Mouse (Mus musculus) embryonic stem cell, embryonic (primary cell): ENCODE data around the gene Lrfn3.

Experiments used
- CTCF ChIA-PET, 4 experiments: fragments of 300-600 bp in 2 of 4; fragments of 350-600 bp in 2 of 4; sonication (Branson Sonifier 250); formaldehyde crosslinking; loops; one replicate each; lab custom pipeline; 2022; ENCODE audit warnings: inconsistent platforms in 2 of 4; lab: Charles Lee
- POLR2A ChIA-PET, 4 experiments: fragments of 300-600 bp in 2 of 4; fragments of 350-600 bp in 2 of 4; sonication (Branson Sonifier 250); formaldehyde crosslinking; loops; one replicate each; lab custom pipeline; 2022; ENCODE audit warnings: antibody characterized with exemption in 4 of 4, inconsistent platforms in 1 of 4; lab: Charles Lee

The Lrfn3 gene

DNA sequence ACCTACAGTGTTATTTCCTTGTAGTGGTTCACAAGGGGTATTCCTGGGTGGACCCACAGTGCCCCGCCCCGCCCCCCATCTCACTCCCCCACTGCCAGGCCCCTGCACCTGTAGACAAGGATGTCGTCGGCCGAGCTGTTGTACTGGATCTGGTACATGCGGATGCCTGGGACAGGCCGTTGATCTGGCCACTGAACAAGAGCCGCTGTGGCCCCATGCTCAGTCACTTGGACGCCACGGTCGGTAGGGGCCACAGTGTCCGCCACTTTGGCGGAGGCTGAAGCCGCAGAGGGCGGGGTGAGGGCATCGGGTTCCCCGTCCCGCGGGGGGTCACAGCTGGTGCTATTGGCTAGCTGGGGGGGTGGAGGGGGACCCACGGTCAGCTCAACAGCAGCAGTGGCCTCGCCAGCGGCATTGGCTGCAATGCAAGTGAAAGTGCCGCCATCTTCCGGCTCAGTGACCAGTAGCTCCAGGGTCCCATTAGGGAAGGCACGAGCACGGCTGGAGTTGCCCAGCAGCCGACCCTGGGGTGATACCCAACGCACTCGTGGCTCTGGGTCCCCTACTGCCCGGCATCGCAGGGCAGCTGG, 3.2 kb downstream of the Lrfn3 start:
- CTCF ChIA-PET: interaction anchor here (0.7 to 1.9 kb wide), 8 partner anchors 10 to 131 kb away, joined by 3 to 6 read pairs (median 4); no protein-coding TSS in a partner anchor
- POLR2A ChIA-PET: interaction anchor here in 2 of 4 experiments (0.7 to 1.4 kb wide), 3 partner anchors 8 to 201 kb away, joined by 3 read pairs; partner anchors contain the start of gene Sdhaf1 (in 1 of the 2)

DNA sequence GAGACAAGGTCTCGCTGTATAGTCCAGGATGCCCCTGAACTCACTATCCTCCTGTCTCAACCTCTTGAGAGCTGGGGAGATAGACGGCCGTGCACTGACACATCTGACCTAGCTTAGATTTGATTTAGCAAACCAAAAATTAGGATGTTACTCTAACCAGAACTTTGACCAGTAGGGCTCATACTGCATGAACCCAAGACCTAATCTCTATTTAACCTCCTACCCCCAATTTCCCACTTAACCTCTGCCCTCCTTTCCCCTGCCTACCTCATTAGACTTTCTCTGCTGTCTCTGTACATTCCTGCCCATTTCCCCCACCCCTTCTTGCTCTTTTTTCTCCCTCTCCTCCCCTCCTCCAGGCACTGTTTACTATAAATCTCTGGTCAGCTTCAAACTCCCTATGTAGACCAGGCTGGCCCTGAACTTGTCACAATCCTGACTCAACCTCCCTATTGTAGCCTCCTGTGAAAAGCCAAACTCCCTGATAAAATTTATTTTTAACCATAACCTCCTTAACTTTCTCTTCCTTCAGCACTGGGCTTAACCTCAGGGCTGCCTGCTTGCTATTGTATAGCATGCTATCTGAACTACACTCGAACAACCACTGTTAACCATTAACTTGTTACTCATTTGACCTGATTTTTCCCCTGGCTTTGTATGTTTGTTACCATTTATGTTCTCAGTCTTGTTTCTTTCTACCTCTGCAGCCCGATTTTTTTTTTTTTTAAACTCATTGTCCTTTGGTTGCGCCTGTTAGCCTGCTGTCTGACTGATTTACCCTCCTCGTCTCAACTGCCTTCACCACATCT, 4.0 kb downstream of the Lrfn3 start:
- ChIA-PET CTCF (interaction anchor here in 1 of 4 experiments (0.7 to 1.9 kb wide), 2 partner anchors 9 to 22 kb away, joined by 5 read pairs; no protein-coding TSS in a partner anchor), POLR2A (no interaction called here)

DNA sequence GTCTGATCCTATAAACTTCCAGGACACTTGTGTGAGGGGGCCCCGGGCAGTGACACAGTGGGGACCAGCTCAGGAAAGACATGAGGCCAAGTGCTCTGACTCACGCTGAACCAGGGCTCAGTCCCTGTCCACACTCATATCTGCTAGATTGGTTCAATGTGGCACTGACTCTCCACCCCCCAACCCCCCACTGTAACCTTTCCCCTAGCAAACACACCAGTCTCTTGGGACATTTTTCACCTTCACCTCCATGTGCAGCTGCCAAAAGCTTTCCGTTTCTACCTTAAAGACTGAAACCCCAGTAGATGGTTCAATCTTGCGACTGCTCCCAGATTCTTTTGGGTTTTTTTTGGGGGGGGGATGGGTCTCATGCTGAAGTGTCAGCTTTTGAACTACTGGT, 8.5 kb downstream of the Lrfn3 start:
- POLR2A ChIA-PET: interaction anchor here in 2 of 4 experiments (0.6 to 1.4 kb wide), 5 partner anchors 9 to 195 kb away, joined by 3 to 6 read pairs (median 3); partner anchors contain the start of gene Lrfn3 (in 1 of the 2)
- CTCF ChIA-PET: interaction anchor here in 3 of 4 experiments (0.6 to 2.1 kb wide), 22 partner anchors 8 to 373 kb away, joined by 3 to 18 read pairs (median 3); partner anchors contain the start of genes E130208F15Rik (in 1 of the 3) and Lrfn3 (in 1 of the 3)

DNA sequence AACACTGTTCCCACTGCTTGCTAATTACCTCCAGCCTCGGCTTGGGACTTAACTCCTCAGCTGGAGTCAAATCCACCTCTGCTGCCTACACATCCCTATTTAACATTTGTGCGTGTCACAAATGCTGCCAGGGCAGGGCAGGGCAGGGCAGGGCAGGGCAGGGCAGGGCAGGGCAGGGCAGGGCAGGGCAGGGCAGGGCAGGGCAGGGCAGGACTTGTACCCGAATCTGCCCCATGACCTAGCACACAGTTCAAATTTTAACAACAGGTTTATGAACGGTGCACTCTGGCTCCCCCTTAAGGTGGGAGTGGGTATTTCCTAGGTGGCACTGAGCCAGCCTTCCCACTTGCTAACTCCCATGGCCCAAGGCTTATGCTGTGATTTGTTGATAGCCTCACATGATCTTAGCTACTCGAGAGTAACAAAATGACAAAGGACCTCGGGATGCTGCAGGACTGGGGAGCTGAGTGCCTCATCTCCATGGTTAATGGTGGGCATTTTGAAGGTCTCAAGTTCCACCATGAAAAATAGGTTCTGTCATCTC, 9.2 kb downstream of the Lrfn3 start:
- POLR2A ChIA-PET: interaction anchor here in 3 of 4 experiments (0.8 to 1.7 kb wide), 8 partner anchors 10 to 196 kb away, joined by 3 to 6 read pairs (median 3); partner anchors contain the start of gene Lrfn3 (in 1 of the 3)
- CTCF ChIA-PET: interaction anchor here in 3 of 4 experiments (0.5 to 2.1 kb wide), 26 partner anchors 9 to 835 kb away, joined by 3 to 18 read pairs (median 3); partner anchors contain the start of genes E130208F15Rik (in 1 of the 3), Lrfn3 (in 1 of the 3) and Sipa1l3 (in 1 of the 3)

DNA sequence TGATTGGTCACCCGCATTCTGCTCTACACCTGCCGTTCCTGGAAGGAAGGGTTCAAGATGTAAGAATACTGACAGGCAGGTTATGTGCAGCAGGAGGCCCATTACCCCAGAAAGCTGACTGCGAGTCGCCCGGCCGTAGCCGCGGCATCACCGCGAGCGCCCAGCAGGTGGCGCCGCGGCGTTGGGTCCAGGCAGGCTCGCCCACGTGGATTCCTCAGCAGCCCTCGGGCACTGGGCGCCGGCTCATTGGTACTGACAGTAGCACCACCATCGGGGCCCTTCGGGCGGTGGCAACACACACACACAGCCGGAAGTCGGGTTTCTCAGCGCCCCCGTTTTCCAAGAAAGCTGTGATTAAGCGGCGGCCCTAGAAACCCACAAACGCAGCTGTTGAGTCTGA, 14.7 kb downstream of the Lrfn3 start:
- POLR2A ChIA-PET: interaction anchor here in 2 of 4 experiments (0.7 to 2.0 kb wide), 5 partner anchors 13 to 117 kb away, joined by 3 to 10 read pairs (median 3); partner anchors contain the start of genes Thap8 (in 1 of the 2) and Wdr62 (in 1 of the 2)

DNA sequence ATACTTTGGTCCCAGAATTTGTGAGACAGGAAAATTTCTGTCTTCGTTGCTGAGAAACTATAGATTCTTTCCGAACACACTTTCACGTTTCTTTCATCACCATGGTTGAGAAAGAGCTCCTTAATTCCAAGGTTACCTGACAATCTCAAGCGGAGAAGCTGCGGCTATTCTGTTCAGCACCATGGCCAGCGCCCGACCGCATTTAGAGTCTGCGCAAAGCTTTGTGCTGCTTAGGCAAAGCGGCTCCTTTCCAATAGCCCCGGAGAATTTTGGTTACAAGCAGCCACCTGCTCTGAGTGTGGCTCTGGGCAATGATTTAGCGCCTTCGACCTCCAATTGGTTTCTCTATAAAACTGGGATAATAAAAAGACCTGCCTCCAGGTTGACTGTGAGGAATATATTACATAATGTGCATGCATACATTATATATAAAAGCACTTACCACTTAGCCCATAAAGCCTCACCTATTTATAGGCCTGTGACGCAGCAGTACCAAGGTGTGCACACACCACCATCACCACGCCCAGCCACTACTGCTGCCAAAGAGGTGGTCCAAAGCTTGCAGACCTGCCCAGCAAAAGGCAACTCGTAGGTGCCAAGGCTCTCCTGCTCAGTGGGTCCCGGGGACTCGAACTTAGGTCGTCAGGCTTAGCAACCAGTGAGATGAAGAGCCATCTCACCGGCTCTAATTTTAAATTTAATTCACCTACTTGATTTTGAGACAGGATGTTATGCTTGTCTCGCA, 15.8 kb downstream of the Lrfn3 start:
- POLR2A ChIA-PET: interaction anchor here in 2 of 4 experiments (1.1 to 1.6 kb wide), 3 partner anchors 12 to 67 kb away, joined by 3 to 10 read pairs (median 3); partner anchors contain the start of genes Syne4 (in 1 of the 2), Thap8 (in 1 of the 2) and Wdr62 (in 1 of the 2)
- CTCF ChIA-PET: interaction anchor here (0.5 to 4.8 kb wide), 20 partner anchors 9 to 323 kb away, joined by 3 to 46 read pairs (median 4); partner anchors contain the start of gene Prodh2 (in 1 of the 4)

More for the DNA sequence above, 14.7 kb downstream of the Lrfn3 start:
- CTCF ChIA-PET: interaction anchor here (0.5 to 4.8 kb wide), 37 partner anchors 8 to 278 kb away, joined by 3 to 46 read pairs (median 4); partner anchors contain the start of genes Aplp1 (in 2 of the 4), Prodh2 (in 2 of the 4), Cox6b1 (in 1 of the 4) and E130208F15Rik (in 1 of the 4)

DNA sequence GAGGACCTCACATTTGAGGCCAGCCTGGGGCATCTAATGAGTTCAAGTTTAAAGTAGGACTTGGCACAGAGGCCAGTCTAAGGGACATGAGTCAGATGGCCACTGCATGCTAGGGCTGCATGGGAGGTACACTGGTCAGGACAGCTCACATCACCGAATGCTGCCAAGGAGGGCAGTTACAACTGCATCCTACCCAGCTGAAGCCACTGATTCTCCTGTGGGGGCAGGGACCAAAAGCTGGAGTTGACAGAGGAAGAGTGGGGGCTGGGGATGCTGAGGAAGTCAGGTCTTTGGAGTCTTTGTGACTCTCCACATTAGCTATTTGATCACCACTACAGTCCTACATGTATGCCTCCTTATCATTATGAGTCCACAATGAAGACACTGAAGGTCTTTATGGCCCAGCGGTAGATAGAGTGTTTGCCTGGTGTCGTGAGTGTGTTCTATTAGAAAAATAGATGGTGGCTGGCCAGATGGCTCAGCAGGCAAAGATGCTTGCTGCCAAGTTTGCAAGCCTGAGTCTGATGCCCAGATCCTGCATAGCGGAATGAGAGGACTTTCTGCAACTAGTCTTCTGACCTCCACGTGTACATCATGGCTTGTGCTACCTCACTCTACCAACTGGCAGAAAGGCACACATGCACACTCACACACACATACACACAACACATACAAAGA, 23.0 kb downstream of the Lrfn3 start:
- ChIA-PET POLR2A (no interaction called here), CTCF (no interaction called here)

DNA sequence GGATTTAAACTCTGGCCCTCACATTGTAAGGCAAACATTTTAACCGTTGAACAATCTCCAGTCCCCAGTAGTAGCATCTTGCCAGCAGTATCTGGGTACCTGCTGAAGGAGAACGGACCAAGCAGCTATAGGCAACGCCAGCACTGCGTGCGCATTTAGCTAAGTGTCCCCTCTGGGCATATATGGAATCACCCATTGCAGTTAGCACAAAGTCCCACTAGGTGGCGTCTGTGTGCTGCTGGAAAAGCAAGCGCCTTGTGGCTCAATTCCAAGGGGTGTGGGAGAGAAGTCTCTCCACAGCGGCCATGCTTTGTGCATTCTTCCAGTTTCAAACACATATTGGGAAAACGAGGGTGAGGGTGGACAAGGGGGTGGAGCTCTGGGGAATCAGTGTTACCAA, 26.2 kb downstream of the Lrfn3 start:
- CTCF ChIA-PET: interaction anchor here (0.5 to 3.4 kb wide), 96 partner anchors 8 to 762 kb away, joined by 3 to 39 read pairs (median 4); partner anchors contain the start of genes Aplp1 (in 2 of the 4), E130208F15Rik (in 2 of the 4), Sdhaf1 (in 2 of the 4) and Alkbh6 (in 1 of the 4)
- POLR2A ChIA-PET: interaction anchor here in 3 of 4 experiments (0.6 to 2.2 kb wide), 20 partner anchors 12 to 204 kb away, joined by 3 to 12 read pairs (median 3); partner anchors contain the start of genes E130208F15Rik (in 2 of the 3), Prodh2 (in 1 of the 3), Syne4 (in 1 of the 3) and Wdr62 (in 1 of the 3)

DNA sequence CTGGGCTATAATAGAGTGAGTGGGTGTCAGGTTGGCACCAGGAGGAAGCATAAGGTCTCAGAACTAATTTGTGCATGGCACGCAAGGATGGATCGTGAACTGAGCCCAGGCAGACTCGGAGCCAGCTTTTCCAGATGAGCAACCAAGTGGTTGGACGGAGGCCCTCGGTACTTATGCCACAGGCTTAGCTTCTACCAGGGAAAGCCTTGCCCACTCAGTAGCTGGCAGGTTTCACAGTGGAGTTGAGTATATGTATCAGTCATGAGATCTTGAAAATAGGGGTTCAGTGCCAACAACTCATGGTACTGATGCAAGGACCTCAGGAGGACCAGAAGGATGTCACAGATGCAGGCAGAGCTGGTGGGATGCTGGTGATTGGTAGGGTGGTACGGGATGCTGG, 26.9 kb downstream of the Lrfn3 start:
- CTCF ChIA-PET: interaction anchor here (0.5 to 3.4 kb wide), 82 partner anchors 8 to 762 kb away, joined by 3 to 39 read pairs (median 4); partner anchors contain the start of genes Aplp1 (in 2 of the 4), E130208F15Rik (in 2 of the 4), Gm49396 (in 2 of the 4) and Sdhaf1 (in 2 of the 4)
- POLR2A ChIA-PET: interaction anchor here in 3 of 4 experiments (0.6 to 2.2 kb wide), 21 partner anchors 11 to 204 kb away, joined by 3 to 12 read pairs (median 3); partner anchors contain the start of genes E130208F15Rik (in 2 of the 3), Lrfn3 (in 1 of the 3), Prodh2 (in 1 of the 3) and Syne4 (in 1 of the 3)

DNA sequence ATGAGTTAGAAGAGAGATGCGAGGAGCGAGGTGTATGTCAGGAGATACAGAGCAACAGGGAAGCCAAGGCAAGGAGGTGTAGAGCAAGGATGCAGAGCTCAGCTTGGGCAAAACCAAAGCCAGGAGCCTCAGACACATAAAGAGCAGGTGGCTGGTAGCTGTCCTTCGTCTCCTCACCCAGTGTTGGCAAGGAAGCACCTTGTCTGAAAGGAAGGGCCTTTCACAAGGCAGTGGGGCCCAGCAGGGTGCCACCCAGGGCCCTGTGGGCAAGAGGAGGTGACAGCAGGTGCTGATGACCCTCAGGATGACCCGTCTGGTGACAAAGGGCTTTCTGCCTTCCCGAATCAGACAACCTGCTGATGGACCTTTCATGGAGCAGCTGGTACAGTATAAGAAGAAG, 28.0 kb downstream of the Lrfn3 start:
- CTCF ChIA-PET: interaction anchor here in 2 of 4 experiments (0.8 to 4.5 kb wide), 7 partner anchors 12 to 300 kb away, joined by 3 to 46 read pairs (median 3); no protein-coding TSS in a partner anchor
- POLR2A ChIA-PET: interaction anchor here in 2 of 4 experiments (1.0 to 1.9 kb wide), 4 partner anchors 12 to 89 kb away, joined by 3 to 10 read pairs (median 5); partner anchors contain the start of genes E130208F15Rik (in 1 of the 2) and Lrfn3 (in 1 of the 2)

DNA sequence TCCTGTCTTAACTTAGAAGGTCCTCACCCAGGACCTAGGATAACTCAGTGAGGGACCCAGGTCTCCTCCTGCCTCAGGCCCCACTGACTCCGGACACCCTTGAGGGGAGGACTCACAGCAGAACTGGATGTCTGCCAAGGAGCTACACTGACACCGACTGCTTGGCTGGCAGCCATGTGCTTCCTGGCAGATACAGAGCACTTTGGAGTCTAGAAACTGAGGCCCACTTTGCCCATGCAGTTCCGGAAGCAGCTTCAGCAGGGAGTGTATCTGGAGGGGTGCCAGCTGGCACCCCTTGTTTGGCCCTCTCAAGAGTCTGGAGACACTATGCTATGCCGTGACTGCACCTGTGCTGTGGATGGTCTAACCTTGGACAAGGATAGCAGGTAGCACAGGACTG, 29.1 kb downstream of the Lrfn3 start:
- CTCF ChIA-PET: interaction anchor here (0.6 to 4.5 kb wide), 17 partner anchors 9 to 732 kb away, joined by 3 to 46 read pairs (median 4); partner anchors contain the start of gene Arhgap33 (in 1 of the 4)

DNA sequence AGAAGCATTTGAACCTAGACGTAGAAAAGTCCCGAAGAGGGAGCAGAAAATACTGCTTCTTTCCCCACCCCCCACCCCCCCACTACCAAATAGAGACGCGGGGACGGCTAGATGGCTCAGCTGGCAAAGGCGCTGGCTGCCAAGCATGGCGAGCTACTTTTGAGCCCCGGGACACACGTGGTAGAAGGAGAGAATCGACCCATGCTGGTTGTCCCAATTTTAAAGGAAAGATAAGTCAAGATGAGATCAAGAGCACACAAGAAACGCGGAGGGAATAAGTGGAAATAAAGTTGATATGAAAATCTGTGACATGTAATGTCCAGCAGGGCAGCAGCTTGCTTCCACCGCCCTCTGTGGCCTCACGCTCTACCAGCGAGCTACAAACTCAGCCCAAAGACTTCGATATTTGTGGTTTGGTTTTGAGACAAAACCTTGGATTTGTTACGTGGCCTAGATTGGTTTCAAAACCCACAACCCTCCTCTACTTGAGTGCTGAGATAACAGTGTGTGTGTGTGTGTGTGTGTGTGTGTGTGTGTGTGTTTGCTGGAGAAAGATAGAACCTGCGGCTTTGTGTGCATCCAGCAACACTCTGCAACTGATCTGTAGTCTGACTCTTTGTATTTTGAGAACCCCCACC, 29.8 kb downstream of the Lrfn3 start:
- ChIA-PET CTCF (interaction anchor here (0.6 to 4.5 kb wide), 75 partner anchors 8 to 1769 kb away, joined by 3 to 46 read pairs (median 5); partner anchors contain the start of genes E130208F15Rik (in 2 of the 4), Kirrel2 (in 2 of the 4), Nphs1 (in 2 of the 4) and Sdhaf1 (in 2 of the 4)), POLR2A (interaction anchor here (0.7 to 3.0 kb wide), 20 partner anchors 9 to 276 kb away, joined by 3 to 19 read pairs (median 5); partner anchors contain the start of genes E130208F15Rik (in 4 of the 4), Sdhaf1 (in 2 of the 4), Thap8 (in 2 of the 4) and Wdr62 (in 2 of the 4))

More for the DNA sequence above, 29.1 kb downstream of the Lrfn3 start:
- POLR2A ChIA-PET: interaction anchor here in 3 of 4 experiments (0.6 to 3.0 kb wide), 6 partner anchors 12 to 638 kb away, joined by 3 to 16 read pairs (median 4); partner anchors contain the start of genes E130208F15Rik (in 1 of the 3), Thap8 (in 1 of the 3) and Wdr62 (in 1 of the 3)

DNA sequence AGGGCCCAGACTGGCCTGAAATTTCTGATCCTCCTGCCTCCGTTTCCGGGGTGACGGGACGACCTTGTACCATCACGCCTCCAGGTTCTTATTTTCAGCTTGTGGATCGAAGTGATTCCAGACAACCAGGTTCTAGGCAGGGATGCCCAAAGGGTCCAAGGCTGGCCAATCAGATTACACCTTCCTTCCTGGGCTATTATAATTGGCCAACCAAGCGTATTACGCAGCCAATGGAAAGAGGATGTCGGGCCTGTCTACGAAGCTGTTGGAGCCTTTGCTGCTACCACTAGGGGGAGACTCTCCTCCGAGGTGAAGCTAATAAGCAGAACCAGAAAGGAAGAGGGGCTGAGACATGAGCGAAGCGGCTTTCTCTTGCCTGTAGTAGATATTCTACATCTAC, 30.7 kb downstream of the Lrfn3 start:
- ChIA-PET CTCF (interaction anchor here (0.5 to 4.5 kb wide), 76 partner anchors 9 to 1087 kb away, joined by 3 to 46 read pairs (median 4); partner anchors contain the start of genes E130208F15Rik (in 2 of the 4), Kirrel2 (in 2 of the 4), Nphs1 (in 2 of the 4) and Sdhaf1 (in 2 of the 4)), POLR2A (interaction anchor here (0.6 to 3.0 kb wide), 20 partner anchors 9 to 277 kb away, joined by 3 to 19 read pairs (median 4); partner anchors contain the start of genes E130208F15Rik (in 4 of the 4), Sdhaf1 (in 2 of the 4), Thap8 (in 2 of the 4) and Wdr62 (in 2 of the 4))

DNA sequence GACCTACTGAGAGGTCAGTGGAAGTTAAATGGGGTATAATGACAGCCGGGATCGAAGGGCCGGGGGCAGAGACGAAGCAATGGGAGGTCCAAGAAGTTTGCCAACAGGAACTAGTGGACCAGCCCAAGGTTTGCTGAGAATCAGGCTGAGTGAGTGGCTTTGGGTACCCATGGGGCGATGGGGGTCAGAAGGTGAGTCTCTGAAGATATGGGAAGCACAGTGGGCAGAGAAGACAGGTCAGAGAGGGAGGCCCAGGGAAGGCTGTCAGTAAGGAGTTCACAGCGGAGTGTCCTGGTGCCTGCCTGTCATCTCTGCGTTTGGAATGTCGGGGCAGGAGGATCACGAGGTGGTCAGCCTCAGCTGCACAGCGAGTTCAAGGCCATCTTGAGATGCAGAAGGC, 34.2 kb downstream of the Lrfn3 start:
- ChIA-PET CTCF (interaction anchor here (0.6 to 1.4 kb wide), 7 partner anchors 8 to 285 kb away, joined by 3 to 4 read pairs (median 3); partner anchors contain the start of gene Zfp146 (in 1 of the 4)), POLR2A (interaction anchor here in 1 of 4 experiments (0.6 to 1.2 kb wide), 2 partner anchors 16 to 162 kb away, joined by 3 read pairs; no protein-coding TSS in a partner anchor)
